Mouse (Mus musculus) bone marrow, adult 2 months (tissue): Measurements from ENCODE around the gene Ifrd1.

Experiments
- CTCF ChIP-seq: fragments of 200-500 bp; IDR thresholded peaks from 2 replicates; pipeline ENCODE4 v1.5.1; 2011; ENCODE audit warnings: low read length, control low read depth; ENCODE audit not compliant: control insufficient read depth, insufficient read depth
- POLR2A ChIP-seq: fragments of 200-500 bp; IDR thresholded peaks from 2 replicates; pipeline ENCODE4 v1.6.1; 2011; ENCODE audit warnings: low read depth, mild to moderate bottlenecking, control low read depth, low read length, borderline replicate concordance; ENCODE audit not compliant: control insufficient read depth

DNA sequence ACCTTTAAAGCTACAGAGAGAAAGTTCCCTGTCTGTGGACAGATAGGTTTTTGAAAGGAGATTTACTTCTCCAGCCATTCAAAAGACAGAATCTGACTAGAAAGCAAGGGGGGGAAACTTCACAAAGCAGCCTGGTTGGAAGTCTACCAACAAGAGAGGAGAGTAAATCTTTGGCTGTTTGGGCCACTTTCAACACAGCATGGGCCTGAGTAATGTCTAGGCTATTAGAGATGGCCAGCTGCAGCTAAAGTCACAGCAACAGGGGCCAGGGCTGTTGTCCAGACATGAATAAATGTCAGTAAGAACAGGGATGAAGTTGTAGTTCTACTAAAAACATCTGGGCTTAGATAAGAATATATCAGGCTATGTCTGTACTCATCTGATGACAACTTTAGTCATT lies 2.0 kb upstream of the Ifrd1 start:
- TF ChIP-seq CTCF (no peak), POLR2A (no peak)
